Mouse (Mus musculus) lung, embryonic 15.5 days (tissue): Measurements from ENCODE around the gene Ppil6. TPM values are rescaled to one million over a fixed set of nuclear protein-coding genes. Genes with fewer than 3 reads are reported as not detected.
A peak's percentile ranks its signal among the peaks of the same experiment; 100 is the strongest.

Experiments used
- ATAC-seq: fragments of 200-750 bp; cut with Nextera tagmentation; 2 replicates; pipeline ENCODE4 v1.8.0; 2017; ENCODE audit warnings: moderate number of reproducible peaks, borderline replicate concordance; ENCODE audit not compliant: low FRiP score, low TSS enrichment; ENCODE audit errors: extremely low read depth
- H3K27ac ChIP-seq: fragments of 300-500 bp; sonication (generic); 2 replicates; pipeline ENCODE4 v1.5.1; 2015; ENCODE audit warnings: moderate library complexity, mild to moderate bottlenecking, inconsistent platforms
- H3K27me3 ChIP-seq: fragments of 300-500 bp; sonication (generic); 2 replicates; pipeline ENCODE4 v1.6.1; 2015; ENCODE audit warnings: inconsistent platforms
- H3K36me3 ChIP-seq: fragments of 300-500 bp; sonication (generic); 2 replicates; pipeline ENCODE4 v1.6.1; 2015; ENCODE audit warnings: inconsistent platforms
- H3K4me1 ChIP-seq: fragments of 300-500 bp; sonication (generic); 2 replicates; pipeline ENCODE4 v1.6.1; 2015; ENCODE audit warnings: inconsistent platforms
- H3K4me2 ChIP-seq: fragments of 300-500 bp; sonication (generic); 2 replicates; pipeline ENCODE4 v1.6.1; 2015; ENCODE audit warnings: inconsistent platforms, mild to moderate bottlenecking, moderate library complexity
- H3K4me3 ChIP-seq: fragments of 300-500 bp; sonication (generic); 2 replicates; pipeline ENCODE4 v1.5.1; 2015; ENCODE audit warnings: mild to moderate bottlenecking, inconsistent platforms
- H3K9ac ChIP-seq: fragments of 300-500 bp; sonication (generic); 2 replicates; pipeline ENCODE4 v1.6.1; 2015; ENCODE audit warnings: inconsistent platforms
- H3K9me3 ChIP-seq: fragments of 300-500 bp; sonication (generic); 2 replicates; pipeline ENCODE4 v1.6.1; 2016; ENCODE audit warnings: inconsistent platforms
- WGBS: fragments of 180-500 bp; shearing (Covaris S2); methylation state at CpG from one replicate; pipeline ENCODE4 v1.1.7; 2015; 5-methylcytosine and 5-hydroxymethylcytosine counted together
- polyA plus RNA-seq: library from polyadenylated mRNA; unstranded; fragments of >200 nt; fragmentation: Nextera tagmentation; extraction: Ambion mirVana; gene quantifications from 2 replicates; pipeline ENCODE4 v1.2.1, GENCODE M21; 2015

Gene Ppil6
- polyA plus RNA-seq, 1 experiment from 2014 or later = 2.5 TPM

DNA sequence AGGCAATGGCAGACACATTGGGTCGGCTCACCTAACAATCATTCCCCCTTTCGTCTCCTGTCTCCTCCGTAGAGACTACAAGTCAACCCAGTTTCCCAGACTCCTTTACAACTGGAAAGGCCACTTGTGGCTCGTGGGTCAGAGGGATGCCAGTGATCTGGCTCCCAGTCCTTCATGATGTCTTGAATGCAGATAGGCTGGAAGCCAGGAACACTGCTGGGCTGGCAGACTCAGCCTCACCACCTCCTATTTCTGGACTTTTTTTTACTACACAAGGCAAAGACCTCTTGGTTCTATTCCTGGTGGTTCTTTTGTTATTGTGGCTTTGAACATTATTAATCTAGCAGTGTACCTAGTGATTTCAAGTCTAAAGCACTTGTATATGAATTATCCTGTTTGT, 24.1 kb downstream of the Ppil6 start:
- Histone ChIP-seq H3K27me3 (no peaks in the 10 kb centered on the region), H3K27ac (no peak overlapping the region)
- 69% methylated on average over 4 of the region's 4 CpGs for WGBS

DNA sequence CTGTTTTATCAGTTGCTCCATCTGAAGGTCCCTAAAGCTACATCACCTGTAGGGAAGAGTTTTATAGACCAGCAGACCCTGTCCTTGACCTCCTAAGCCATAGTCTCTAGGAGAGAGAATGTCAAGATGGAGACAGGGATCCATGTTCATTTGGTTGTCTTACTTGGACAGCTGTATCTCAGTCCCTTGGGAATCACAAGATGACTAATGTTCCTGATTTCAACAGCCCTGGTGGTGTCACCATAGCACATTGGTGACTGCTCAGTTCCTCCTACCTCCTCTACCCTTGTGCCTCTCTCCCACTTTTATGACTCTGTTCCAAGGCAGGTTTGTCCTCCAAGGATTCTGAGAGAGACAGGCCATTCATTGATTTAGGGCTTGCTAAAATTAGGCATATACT, 24.7 kb downstream of the Ppil6 start:
- Histone ChIP-seq H3K36me3 (no peaks in the 10 kb centered on the region), H3K4me2 (no peak overlapping the region), H3K4me3 (no peak overlapping the region), H3K9ac (no peak overlapping the region), H3K4me1 (no peaks in the 10 kb centered on the region), H3K27me3 (no peaks in the 10 kb centered on the region), H3K9me3 (no peaks in the 10 kb centered on the region), H3K27ac (no peak overlapping the region)
- no peak for ATAC-seq

More for the DNA sequence above, 24.1 kb downstream of the Ppil6 start:
- H3K4me3 ChIP-seq = no peak overlapping the region
- H3K9me3 ChIP-seq = no peaks in the 10 kb centered on the region
- H3K9ac ChIP-seq = no peak overlapping the region
- ATAC-seq = no peak
- H3K4me2 ChIP-seq = no peak overlapping the region
- H3K4me1 ChIP-seq = no peaks in the 10 kb centered on the region
- H3K36me3 ChIP-seq = no peaks in the 10 kb centered on the region

DNA sequence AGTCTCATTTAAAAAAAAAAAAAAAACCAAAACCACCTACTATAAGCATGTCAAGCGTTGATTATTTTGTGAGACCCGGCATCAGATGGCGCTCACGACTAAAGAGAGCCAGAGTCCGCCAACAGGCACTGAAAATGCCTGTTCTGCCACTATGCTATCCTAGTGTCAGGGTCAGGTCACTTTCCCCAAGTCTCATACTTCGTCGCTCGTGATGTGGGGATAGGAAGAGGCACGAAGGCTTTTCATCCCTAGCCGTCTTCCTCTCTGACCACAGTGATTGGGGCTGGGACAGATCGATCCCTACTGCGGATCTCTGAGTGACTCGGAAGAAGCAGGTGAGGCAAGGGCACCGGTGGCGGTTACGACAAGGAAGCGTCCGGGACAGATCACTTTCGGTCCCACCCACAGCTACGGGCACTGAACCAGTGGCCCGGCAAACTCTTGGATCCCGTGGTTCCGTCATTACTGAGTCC, 28.3 kb downstream of the Ppil6 start:
- H3K27ac ChIP-seq = peak overlapping the region; percentile 97
- H3K4me3 ChIP-seq = peak overlapping the region; percentile 98
- ATAC-seq = peak; percentile 64
- H3K36me3 ChIP-seq = no peaks in the 10 kb centered on the region
- peaks cover 27% of the 10 kb centered on the region for H3K4me1 ChIP-seq
- H3K9ac ChIP-seq = peak overlapping the region; percentile 95
- under 1% methylated on average over 23 of the region's 23 CpGs for whole genome bisulfite sequencing
- H3K27me3 ChIP-seq = no peaks in the 10 kb centered on the region
- H3K9me3 ChIP-seq = no peaks in the 10 kb centered on the region
- peak overlapping the region; percentile 77 for H3K4me2 ChIP-seq

DNA sequence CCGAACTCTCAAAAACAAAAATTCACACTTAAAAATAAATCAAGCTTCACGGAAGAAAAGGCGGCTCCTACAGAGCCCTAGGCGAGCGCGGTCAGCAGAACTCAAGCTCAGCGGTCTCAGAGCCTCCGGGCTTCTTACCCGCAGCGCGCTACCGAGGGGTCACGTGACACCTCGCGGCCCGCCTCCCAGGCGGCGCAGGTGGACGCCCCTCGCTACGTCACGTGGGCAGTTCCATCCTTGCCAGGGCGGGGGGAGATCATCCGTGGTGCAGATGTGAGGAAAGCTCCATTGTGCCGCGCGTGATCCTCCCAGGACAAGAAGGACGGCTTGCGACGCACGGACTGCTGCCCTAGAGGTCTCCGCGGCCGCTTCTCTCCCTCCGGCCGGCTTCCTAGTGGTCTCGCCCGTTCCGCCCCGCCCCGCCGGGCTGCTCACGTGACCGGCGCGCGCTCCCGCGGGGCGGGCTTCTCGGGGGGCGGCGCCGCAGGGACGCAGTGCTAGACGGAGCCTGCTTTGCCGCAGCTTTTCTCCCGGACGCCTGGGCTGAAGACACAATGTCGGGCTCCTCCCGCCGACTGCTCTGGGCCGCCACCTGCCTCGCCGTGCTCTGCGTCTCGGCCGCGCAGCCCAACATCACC, 28.9 kb downstream of the Ppil6 start, which contains the start of gene Cd164:
Gene Cd164 (plus strand): TSS at position 434 of the 638 bp plus-strand sequence.
- under 1% methylated on average over 67 of the region's 69 CpGs for whole genome bisulfite sequencing

DNA sequence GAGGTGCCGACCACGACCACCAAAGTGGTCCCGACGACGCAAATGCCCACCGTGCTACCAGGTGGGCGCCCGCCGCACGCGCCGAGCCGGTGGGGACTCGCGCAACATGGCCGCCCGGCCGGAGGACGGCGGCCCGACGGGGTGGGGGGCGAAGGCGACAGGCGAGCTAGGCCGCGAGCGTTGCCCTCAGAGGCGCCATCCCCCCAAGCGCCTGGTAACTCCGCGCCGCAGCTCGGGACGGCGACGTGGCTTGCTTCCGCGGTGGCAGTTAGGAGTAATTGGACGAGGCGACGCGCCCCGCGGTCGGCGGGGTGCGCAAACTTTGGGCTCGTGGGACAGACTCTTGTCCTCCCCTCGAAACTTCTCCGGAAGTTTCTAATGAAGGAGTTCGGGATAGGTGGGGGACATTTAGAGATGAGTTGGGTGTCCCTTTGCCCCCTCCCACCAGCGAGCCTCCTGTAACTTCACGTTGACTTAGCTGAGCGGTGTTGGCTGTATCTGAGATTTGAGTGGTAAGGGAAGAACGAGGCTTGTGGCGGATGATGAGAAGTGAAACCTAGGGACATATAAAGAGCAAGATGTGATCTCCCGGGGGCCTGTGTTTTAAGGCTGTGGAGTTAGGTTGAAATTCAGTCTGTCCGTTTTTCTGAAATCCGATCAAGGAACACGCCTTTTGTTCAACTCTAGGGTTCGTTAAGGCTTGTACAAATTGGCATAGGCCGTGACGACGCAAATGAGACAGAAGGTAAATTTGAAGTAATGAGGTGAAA, 29.6 kb downstream of the Ppil6 start:
- Histone ChIP-seq H3K27ac (peak overlapping the region; percentile 97), H3K4me1 (peaks cover 31% of the 10 kb centered on the region)

More for the DNA sequence above, 28.9 kb downstream of the Ppil6 start, which contains the start of gene Cd164:
- H3K27ac ChIP-seq = peak within 1 kb of the TSS; percentile 97
- peak within 1 kb of the TSS; percentile 77 for H3K4me2 ChIP-seq
- no peaks in the 10 kb centered on the region for H3K36me3 ChIP-seq
- no peaks in the 10 kb centered on the region for H3K27me3 ChIP-seq
- H3K4me3 ChIP-seq = peak within 1 kb of the TSS; percentile 98
- ATAC-seq = peak; percentile 94
- peaks cover 31% of the 10 kb centered on the region for H3K4me1 ChIP-seq
- H3K9me3 ChIP-seq = no peaks in the 10 kb centered on the region
- H3K9ac ChIP-seq = peak within 1 kb of the TSS; percentile 95

DNA sequence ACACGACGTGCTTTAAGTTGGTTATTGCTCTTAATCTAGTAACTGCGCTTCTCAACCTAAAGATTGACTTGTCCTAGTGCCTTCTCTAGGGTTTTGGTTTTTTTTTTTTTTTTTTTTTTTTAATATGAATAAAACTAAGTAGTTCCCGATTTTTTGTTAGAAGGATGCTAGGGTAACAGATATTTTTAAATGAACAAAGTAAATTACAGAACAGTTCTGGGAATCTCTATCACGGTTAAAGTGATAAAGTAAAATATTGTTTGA, 30.1 kb downstream of the Ppil6 start:
- under 1% methylated on average over 5 of the region's 5 CpGs for WGBS
- Histone ChIP-seq H3K9me3 (no peaks in the 10 kb centered on the region), H3K27ac (no peak overlapping the region), H3K4me2 (peak overlapping the region; percentile 77), H3K36me3 (0 out of 2 replicates have a peak, but pooled peaks cover 5% of the 10 kb centered on the region), H3K27me3 (no peaks in the 10 kb centered on the region), H3K4me3 (peak overlapping the region; percentile 98), H3K9ac (peak overlapping the region; percentile 95), H3K4me1 (peaks cover 31% of the 10 kb centered on the region)
- ATAC-seq = no peak

More for the DNA sequence above, 29.6 kb downstream of the Ppil6 start:
- Histone ChIP-seq H3K36me3 (0 out of 2 replicates have a peak, but pooled peaks cover 5% of the 10 kb centered on the region), H3K9me3 (no peaks in the 10 kb centered on the region), H3K27me3 (no peaks in the 10 kb centered on the region), H3K9ac (peak overlapping the region; percentile 95), H3K4me3 (peak overlapping the region; percentile 98), H3K4me2 (peak overlapping the region; percentile 77)
- peak; percentile 50 for ATAC-seq
- under 1% methylated on average over 65 of the region's 65 CpGs for WGBS

DNA sequence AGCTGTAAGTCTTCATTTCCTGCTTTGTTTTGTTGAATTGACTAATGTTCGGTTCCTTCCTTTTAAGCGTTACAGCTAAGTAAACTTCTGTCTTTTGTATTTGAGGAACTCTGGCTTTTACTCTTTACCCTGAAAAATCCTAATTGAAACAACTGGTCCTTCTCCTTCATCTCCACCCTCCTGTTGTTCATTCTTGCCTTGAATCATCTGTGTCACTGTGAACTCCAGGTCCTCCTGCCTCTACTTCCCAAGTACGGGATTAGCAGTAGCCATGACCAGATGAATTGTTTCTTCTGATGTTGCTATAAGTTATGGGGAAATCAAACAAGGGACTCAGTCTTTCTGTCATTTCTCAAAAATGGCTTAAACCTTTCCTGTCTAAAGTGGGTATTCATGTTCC, 33.1 kb downstream of the Ppil6 start:
- no peak overlapping the region for H3K27ac ChIP-seq

DNA sequence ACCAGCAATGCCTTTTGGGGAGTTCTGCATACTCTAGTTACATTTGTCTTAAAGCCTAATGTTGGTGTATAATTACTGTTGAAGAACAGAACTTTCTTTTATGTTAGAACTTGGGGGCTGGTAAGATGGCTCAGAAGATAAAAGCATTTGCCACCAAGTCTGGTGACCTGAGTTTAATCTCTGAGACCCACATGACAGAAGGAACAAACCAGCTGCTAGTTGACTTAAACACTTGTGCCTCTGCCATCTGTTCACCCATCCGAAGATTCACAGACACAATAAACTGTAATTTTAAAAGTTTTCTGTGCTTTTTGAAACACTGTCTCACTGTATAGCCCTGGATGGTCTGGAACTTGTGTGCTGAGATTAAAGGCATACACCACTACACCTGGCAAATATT, 35.5 kb downstream of the Ppil6 start:
- H3K27me3 ChIP-seq = no peaks in the 10 kb centered on the region
- no peak for ATAC-seq
- H3K9me3 ChIP-seq = no peaks in the 10 kb centered on the region
- H3K36me3 ChIP-seq = peaks cover 42% of the 10 kb centered on the region
- 66% methylated on average over 1 of the region's 1 CpGs for WGBS
- peaks cover 29% of the 10 kb centered on the region for H3K4me1 ChIP-seq
- no peak overlapping the region for H3K4me2 ChIP-seq
- no peak overlapping the region for H3K27ac ChIP-seq
- no peak overlapping the region for H3K9ac ChIP-seq
- no peak overlapping the region for H3K4me3 ChIP-seq

More for the DNA sequence above, 33.1 kb downstream of the Ppil6 start:
- Histone ChIP-seq H3K27me3 (no peaks in the 10 kb centered on the region), H3K9ac (no peak overlapping the region), H3K36me3 (peaks cover 22% of the 10 kb centered on the region), H3K4me2 (no peak overlapping the region), H3K4me1 (peaks cover 31% of the 10 kb centered on the region), H3K9me3 (no peaks in the 10 kb centered on the region), H3K4me3 (no peak overlapping the region)
- no peak for ATAC-seq
- WGBS = 56% methylated on average over 3 of the region's 3 CpGs

DNA sequence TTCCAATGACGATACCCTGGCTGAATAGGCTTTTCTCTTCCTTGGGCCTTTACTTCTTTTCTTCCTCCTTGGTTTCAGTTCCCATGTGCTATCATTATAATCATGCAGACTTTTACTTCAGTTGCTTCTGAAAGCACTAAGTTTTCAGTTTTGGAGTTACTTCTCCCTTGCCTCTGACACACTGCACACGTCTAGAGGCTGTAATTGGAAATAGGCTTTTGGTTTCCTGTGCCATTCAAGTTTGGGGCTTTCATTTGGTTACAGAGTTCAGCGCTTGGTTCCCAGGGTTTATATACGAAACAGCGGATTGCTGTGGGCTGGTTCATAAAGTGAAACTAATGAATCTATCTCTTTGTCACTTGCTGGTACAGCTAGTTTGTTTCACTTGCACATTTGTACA, 39.7 kb downstream of the Ppil6 start:
- 88% methylated on average over 5 of the region's 5 CpGs for WGBS
- no peaks in the 10 kb centered on the region for H3K9me3 ChIP-seq
- no peaks in the 10 kb centered on the region for H3K27me3 ChIP-seq
- no peak overlapping the region for H3K27ac ChIP-seq
- no peak overlapping the region for H3K4me3 ChIP-seq
- H3K4me2 ChIP-seq = no peak overlapping the region
- peaks cover 64% of the 10 kb centered on the region for H3K36me3 ChIP-seq
- no peak for ATAC-seq
- no peak overlapping the region for H3K9ac ChIP-seq
- no peaks in the 10 kb centered on the region for H3K4me1 ChIP-seq

DNA sequence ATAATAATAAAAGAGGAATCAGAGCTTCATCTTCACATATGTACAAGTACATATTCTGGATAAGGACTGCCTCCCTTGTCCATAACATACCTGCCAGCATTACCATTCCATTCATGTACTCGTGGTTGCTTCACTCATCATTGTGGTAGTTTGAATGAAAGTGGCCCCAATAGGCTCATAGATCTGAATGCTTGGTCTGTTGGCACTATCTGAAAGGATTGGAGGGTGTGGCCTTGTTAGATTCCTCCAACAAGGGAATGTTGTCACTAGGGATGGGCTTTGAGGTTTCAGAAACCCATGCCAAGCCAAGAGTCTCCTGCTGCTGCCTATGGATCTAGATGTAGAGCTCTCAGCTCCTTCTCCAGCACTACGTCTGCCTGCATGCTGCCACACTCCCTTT, 45.8 kb downstream of the Ppil6 start:
- Histone ChIP-seq H3K9me3 (no peaks in the 10 kb centered on the region), H3K27ac (no peak overlapping the region), H3K4me2 (no peak overlapping the region), H3K4me3 (no peak overlapping the region), H3K36me3 (peaks cover 48% of the 10 kb centered on the region), H3K27me3 (no peaks in the 10 kb centered on the region), H3K4me1 (no peaks in the 10 kb centered on the region), H3K9ac (no peak overlapping the region)
- ATAC-seq = no peak
- WGBS = 89% methylated on average over 2 of the region's 2 CpGs

DNA sequence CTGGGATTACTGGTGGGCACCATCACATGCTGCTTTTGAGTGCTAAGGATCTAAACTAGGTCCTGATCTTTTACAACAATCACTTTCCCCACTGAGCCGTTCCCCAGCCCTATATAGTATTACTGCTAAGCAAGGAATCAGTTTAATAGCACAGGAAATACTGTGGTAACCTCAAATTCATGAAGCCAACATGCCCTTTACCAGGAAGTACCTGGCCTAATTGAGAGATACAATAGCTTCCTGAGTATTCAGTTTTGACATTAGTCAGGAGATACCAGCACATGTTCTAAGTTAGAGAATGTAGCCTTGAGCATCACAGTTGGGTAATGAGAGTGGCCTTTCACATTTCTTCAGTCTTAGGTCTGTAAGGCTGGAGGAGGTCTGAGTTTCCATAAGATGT, 46.5 kb downstream of the Ppil6 start:
- H3K9ac ChIP-seq = no peak overlapping the region
- ATAC-seq = no peak
- no peak overlapping the region for H3K27ac ChIP-seq
- H3K4me1 ChIP-seq = no peaks in the 10 kb centered on the region
- WGBS = 91% methylated on average over 1 of the region's 1 CpGs
- H3K27me3 ChIP-seq = no peaks in the 10 kb centered on the region
- H3K36me3 ChIP-seq = peaks cover 47% of the 10 kb centered on the region
- H3K4me3 ChIP-seq = no peak overlapping the region
- H3K9me3 ChIP-seq = no peaks in the 10 kb centered on the region
- no peak overlapping the region for H3K4me2 ChIP-seq

DNA sequence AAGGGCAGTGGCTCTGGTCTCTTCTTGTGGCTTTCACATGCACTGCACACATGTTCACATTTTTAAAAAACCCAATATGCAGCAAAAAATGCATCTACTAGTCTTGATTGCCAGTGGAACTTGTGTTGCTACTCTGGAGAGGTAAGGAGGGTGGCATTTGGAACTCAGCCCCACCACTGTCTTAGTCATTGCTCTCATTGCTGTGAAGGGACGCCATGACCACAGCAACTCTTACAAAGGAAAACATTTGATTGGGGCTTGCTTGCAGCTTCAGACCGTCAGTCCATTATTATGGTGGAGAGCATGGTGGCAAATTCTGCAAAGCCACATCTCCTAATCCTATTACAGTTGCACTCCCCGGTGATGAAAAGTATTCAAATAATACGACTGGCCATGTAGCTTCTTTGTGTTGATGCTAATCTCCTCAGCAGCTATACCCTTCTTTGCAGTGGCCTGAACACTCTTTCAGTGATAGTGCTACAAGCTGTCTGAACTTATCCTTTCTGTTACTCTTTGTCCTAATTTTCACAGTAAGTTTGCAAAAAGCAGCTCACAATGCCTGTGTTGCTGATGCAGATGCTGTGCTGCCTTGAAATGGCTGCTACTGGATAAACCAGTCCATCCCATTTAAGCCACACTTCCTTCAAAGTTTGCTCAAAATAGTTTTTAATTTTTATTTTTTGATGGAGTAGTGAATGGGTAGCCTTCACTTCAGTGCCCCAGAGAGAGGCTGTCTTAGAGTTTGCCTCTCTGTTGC, 47.2 kb downstream of the Ppil6 start:
- no peak for ATAC-seq
- Histone ChIP-seq H3K4me1 (no peaks in the 10 kb centered on the region), H3K36me3 (peaks cover 45% of the 10 kb centered on the region), H3K4me2 (no peak overlapping the region), H3K27ac (no peak overlapping the region), H3K4me3 (no peak overlapping the region), H3K9ac (no peak overlapping the region), H3K27me3 (no peaks in the 10 kb centered on the region), H3K9me3 (no peaks in the 10 kb centered on the region)
- 94% methylated on average over 4 of the region's 4 CpGs for WGBS
